Mouse (Mus musculus) small intestine, adult 2 months (tissue): ENCODE measurements around the gene Kazn. TPM values are rescaled to one million over a fixed set of nuclear protein-coding genes. Genes with fewer than 3 reads are reported as not detected.

ENCODE experiments used
- H3K27ac ChIP-seq: fragments of 200-500 bp; 2 replicates; pipeline ENCODE4 v1.5.1; 2012; ENCODE audit warnings: low read depth, low read length, control low read depth, inconsistent platforms; ENCODE audit not compliant: insufficient read depth
- H3K27me3 ChIP-seq: fragments of 200-500 bp; 2 replicates; pipeline ENCODE4 v1.6.1; 2012; ENCODE audit warnings: mild to moderate bottlenecking, moderate library complexity, low read length, inconsistent platforms; ENCODE audit not compliant: control insufficient read depth, insufficient read depth
- H3K36me3 ChIP-seq: fragments of 200-500 bp; 2 replicates; pipeline ENCODE4 v1.6.1; 2012; ENCODE audit warnings: mild to moderate bottlenecking, low read length, control low read depth, inconsistent platforms; ENCODE audit not compliant: control insufficient read depth, insufficient read depth
- H3K4me1 ChIP-seq: fragments of 200-500 bp; 2 replicates; pipeline ENCODE4 v1.6.1; 2012; ENCODE audit warnings: low read length, inconsistent platforms, mixed read lengths; ENCODE audit not compliant: control insufficient read depth, insufficient read depth, insufficient read length
- H3K4me3 ChIP-seq: fragments of 200-500 bp; 2 replicates; pipeline ENCODE4 v1.5.1; 2012; ENCODE audit warnings: low read depth, mild to moderate bottlenecking, control low read depth, inconsistent platforms, low read length, moderate library complexity
- CTCF ChIP-seq: fragments of 200-500 bp; IDR thresholded peaks from 2 replicates; pipeline ENCODE4 v1.5.1; 2012; ENCODE audit warnings: low read depth, mild to moderate bottlenecking, control low read depth, inconsistent platforms, low read length, moderate library complexity, mixed read lengths; ENCODE audit not compliant: insufficient replicate concordance, insufficient read length; ENCODE audit errors: extremely low read depth
- POLR2A ChIP-seq: fragments of 200-500 bp; IDR thresholded peaks from 2 replicates; pipeline ENCODE4 v1.6.1; 2012; ENCODE audit warnings: low read depth, mild to moderate bottlenecking, control low read depth, inconsistent platforms, low read length, moderate library complexity
- WGBS: fragments of 180-500 bp; shearing (Covaris S2); methylation state at CpG from one replicate; pipeline ENCODE4 v1.1.7; 2018; 5-methylcytosine and 5-hydroxymethylcytosine counted together
- polyA plus RNA-seq: library from polyadenylated mRNA; depleted of rRNA; stranded (reverse); fragments of >200 nt; gene quantifications from 2 replicates; pipeline ENCODE4 v1.2.3, GENCODE M21; 2012

The Kazn gene
- polyA plus RNA-seq, 1 experiment: 15.3 TPM

DNA sequence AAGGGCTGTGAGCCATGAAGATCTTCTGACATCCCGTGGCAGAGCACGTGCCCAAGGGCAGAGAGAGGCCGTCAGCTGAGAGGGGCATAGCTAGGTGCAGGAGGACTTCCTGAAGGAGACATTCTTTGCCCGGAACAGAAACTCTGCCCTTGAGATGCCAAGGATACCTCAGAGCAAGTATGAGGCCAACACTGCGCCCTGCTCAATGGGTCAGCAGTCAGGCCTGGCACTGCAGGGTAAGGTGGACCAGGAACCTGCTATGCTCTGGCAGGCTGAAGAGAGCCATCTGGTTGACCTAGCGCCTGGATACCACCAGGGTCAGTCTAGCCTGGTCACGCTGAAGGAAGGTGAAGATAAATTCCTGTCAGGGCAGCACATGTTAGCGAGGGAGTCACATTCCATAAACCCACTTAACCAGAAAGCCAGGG is 46.0 kb downstream of the Kazn start:
- TF ChIP-seq POLR2A: no peak
- TF ChIP-seq CTCF: no peak
- H3K4me1 ChIP-seq: peaks cover 17% of the 10 kb centered on the region
- H3K27me3 ChIP-seq: no peaks in the 10 kb centered on the region
- 86% methylated on average over 8 of the region's 8 CpGs for WGBS
- H3K4me3 ChIP-seq: no peak overlapping the region
- H3K36me3 ChIP-seq: no peaks in the 10 kb centered on the region
- no peak overlapping the region for H3K27ac ChIP-seq

DNA sequence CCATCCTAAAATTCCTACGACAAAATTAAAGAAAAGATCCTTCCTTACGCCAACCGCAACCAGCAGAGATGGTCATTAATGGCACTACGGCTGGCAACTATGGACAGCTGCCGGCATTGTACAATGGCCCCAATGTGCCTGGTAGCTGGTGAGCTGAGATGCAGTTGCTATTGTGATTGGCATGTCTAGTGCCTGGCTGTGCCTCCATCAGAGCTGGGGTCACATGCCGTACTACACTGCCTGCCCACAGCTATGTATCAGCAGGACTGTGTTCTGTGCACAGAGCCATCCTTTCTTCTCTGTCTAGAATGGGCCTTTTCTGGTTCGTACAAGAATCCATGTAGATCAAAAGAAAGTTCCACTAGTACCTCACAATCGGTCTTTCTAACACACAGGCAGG is 49.2 kb downstream of the Kazn start:
- H3K36me3 ChIP-seq: no peaks in the 10 kb centered on the region
- peaks cover 21% of the 10 kb centered on the region for H3K4me1 ChIP-seq
- no peak overlapping the region for H3K4me3 ChIP-seq
- no peaks in the 10 kb centered on the region for H3K27me3 ChIP-seq
- WGBS: 96% methylated on average over 8 of the region's 8 CpGs
- no peak overlapping the region for H3K27ac ChIP-seq
- TF ChIP-seq CTCF (no peak), POLR2A (no peak)

DNA sequence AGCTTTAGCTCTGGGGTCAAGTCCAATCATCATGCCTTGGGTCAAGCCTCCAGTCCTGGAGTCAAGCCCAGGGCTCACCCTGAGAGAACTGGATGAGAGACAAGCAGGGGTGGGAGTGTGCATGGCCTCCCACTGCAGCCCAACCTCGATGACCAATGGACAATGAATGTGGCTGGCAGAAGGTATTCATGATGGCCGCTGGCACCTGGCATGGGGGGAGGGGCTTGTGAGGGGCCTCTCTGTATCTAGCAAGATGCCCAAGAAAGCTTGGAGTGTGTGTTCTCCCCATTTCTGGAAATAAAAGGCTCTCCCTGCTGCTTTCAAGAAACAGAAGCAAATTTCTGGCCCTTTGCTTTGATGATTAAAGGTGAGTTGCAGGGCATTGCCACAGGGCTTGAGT is 50.7 kb downstream of the Kazn start:
- Histone ChIP-seq H3K36me3 (no peaks in the 10 kb centered on the region), H3K27ac (no peak overlapping the region), H3K4me1 (peaks cover 21% of the 10 kb centered on the region), H3K4me3 (no peak overlapping the region), H3K27me3 (no peaks in the 10 kb centered on the region)
- no peak for TF ChIP-seq CTCF
- no peak for TF ChIP-seq POLR2A
- WGBS: 78% methylated on average over 2 of the region's 2 CpGs

DNA sequence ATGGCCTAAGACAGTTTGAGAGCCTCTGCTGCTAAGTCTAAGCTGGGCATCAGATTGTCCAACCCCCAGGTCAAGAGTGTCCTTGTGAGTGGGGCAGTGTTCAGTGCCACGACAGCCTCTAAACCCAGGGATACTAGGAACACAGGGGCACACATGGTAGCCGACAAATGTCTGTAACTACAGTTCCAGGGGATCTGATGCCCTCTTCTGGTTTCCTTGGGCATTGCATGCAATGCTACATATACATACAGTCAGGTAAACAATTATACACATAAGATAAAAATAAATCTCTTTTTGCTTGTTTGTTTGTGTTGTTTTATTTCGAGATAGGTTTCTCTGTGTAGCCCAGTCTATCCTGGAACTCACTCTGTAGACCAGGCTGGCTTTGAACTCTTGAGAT is 53.0 kb downstream of the Kazn start:
- Histone ChIP-seq H3K36me3 (no peaks in the 10 kb centered on the region), H3K4me1 (peaks cover 22% of the 10 kb centered on the region), H3K27ac (no peak overlapping the region), H3K4me3 (no peak overlapping the region), H3K27me3 (no peaks in the 10 kb centered on the region)
- 92% methylated on average over 3 of the region's 3 CpGs for WGBS
- TF ChIP-seq CTCF (no peak; the same call in 1 of the 2 replicates), POLR2A (no peak)

DNA sequence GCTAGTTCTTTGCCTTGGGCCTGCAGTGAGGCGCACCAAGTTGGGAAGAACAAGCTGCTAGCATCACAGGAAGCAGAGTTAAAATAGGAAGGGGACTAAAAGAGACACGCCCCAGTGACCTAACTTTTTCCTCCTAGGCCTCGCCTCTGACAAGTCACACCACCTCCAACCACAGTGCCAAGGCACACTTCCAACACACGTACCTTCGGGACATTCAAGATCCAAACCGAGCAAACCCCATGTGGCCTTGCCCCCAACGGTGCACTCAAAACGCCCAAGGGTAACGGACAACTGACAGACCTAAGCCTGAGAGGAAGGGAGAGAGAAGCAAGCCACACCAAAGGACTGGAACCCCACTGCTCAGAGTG is 53.7 kb downstream of the Kazn start:
- TF ChIP-seq POLR2A: no peak
- TF ChIP-seq CTCF: no peak
- no peaks in the 10 kb centered on the region for H3K27me3 ChIP-seq
- H3K4me3 ChIP-seq: no peak overlapping the region
- no peak overlapping the region for H3K27ac ChIP-seq
- no peaks in the 10 kb centered on the region for H3K36me3 ChIP-seq
- 30% methylated on average over 9 of the region's 9 CpGs for WGBS
- peaks cover 26% of the 10 kb centered on the region for H3K4me1 ChIP-seq

- Histone ChIP-seq H3K27me3 (no peaks in the 10 kb centered on the region), H3K4me1 (peaks cover 31% of the 10 kb centered on the region), H3K27ac (no peak overlapping the region), H3K36me3 (no peaks in the 10 kb centered on the region), H3K4me3 (no peak overlapping the region)
- WGBS: 32% methylated on average over 13 of the region's 13 CpGs
- no peak for TF ChIP-seq CTCF
- TF ChIP-seq POLR2A: no peak
These were observed 54.2 kb downstream of the Kazn start for GRCm38 (mm10) chr4:142184852-142185532.

DNA sequence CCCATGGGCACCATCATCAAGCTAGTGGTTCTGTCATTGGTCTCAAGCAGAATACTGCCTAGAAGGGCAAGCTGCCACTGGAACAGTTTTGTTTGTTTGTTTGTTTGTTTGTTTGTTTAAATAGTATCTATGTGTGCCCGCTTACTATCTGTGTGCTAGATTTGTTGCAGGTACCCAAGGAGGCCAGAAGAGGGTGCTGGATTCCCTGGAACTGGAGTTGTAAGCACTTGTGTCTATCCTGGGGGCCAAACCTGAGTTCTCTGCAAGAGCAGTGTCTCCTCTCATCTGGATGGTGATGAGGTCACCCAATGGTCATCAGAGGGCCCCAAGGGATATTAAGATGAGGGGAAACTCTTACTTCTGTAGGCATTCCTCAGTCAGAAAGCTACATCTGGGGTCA is 55.6 kb downstream of the Kazn start:
- H3K27me3 ChIP-seq: no peaks in the 10 kb centered on the region
- H3K36me3 ChIP-seq: no peaks in the 10 kb centered on the region
- WGBS: 84% methylated on average over 1 of the region's 1 CpGs
- H3K27ac ChIP-seq: no peak overlapping the region
- no peak overlapping the region for H3K4me3 ChIP-seq
- peaks cover 41% of the 10 kb centered on the region for H3K4me1 ChIP-seq
- TF ChIP-seq POLR2A (no peak), CTCF (peak; percentile 18; the same call in 1 of the 2 replicates)

GRCm38 (mm10) chr4:142183015-142183414 is 56.2 kb downstream of the Kazn start:
- Histone ChIP-seq H3K4me3 (no peak overlapping the region), H3K27me3 (no peaks in the 10 kb centered on the region), H3K27ac (no peak overlapping the region), H3K4me1 (peaks cover 42% of the 10 kb centered on the region), H3K36me3 (no peaks in the 10 kb centered on the region)
- WGBS: 37% methylated on average over 3 of the region's 3 CpGs
- TF ChIP-seq POLR2A (no peak), CTCF (no peak)
